Mouse (Mus musculus): Measurements from ENCODE around the gene Cacna2d2. TPM values are rescaled to one million over a fixed set of nuclear protein-coding genes. Genes with fewer than 3 reads are reported as not detected.

The Cacna2d2 gene
- total and polyA plus RNA-seq, 3 experiments, result 0.67 TPM; not detected in 2

GRCm38 (mm10) chr9:107567702-107568319 is 168.4 kb downstream of the Cacna2d2 start, which contains the start of gene Hyal2:
Gene Hyal2 (plus strand): TSS chr9:107567945.
- DNase-seq (ENCODE audit: low read depth, low spot score), result no peak
- Histone ChIP-seq H3K9me3 (replicated peaks; ENCODE audit: insufficient read depth, low read length) (no peaks in the 10 kb centered on the region), H3K27me3 (ENCODE audit: control insufficient read depth in 1 of 2, insufficient read depth in 2 of 2, low read length in 2 of 2) (no peaks in the 10 kb centered on the region), H3K79me2 (ENCODE audit: control insufficient read depth, insufficient read depth, low read length, poor library complexity) (peaks cover 23% of the 10 kb centered on the region), H3K27ac (ENCODE audit: control insufficient read depth, low read depth, low read length) (peak within 1 kb of the TSS; percentile 82), H3K4me3 (ENCODE audit: control insufficient read depth in 1 of 2, insufficient read depth in 1 of 2, low read depth in 2 of 2, low read length in 2 of 2) (peak within 1 kb of the TSS; percentile 54 to 76), H3K9ac (ENCODE audit: control insufficient read depth, low read depth, low read length, poor library complexity, severe bottlenecking) (peak within 1 kb of the TSS; percentile 77), H3K36me3 (ENCODE audit: control insufficient read depth in 1 of 2, insufficient read depth in 2 of 2, low read length in 2 of 2) (peaks cover 0 to 30% of the 10 kb centered on the region in 2 experiments; a peak in 2 of 4 replicates), H3K4me1 (ENCODE audit: control insufficient read depth in 1 of 2, insufficient read depth in 2 of 2, low read length in 2 of 2) (peaks cover 9 to 49% of the 10 kb centered on the region in 2 experiments)
- TF ChIP-seq MEF2A (IDR thresholded peaks at IDR 0.05; ENCODE audit: extremely low read depth, insufficient replicate concordance, low read depth, low read length, poor library complexity, severe bottlenecking), result no peak
- TF ChIP-seq CHD2 (IDR thresholded peaks at IDR 0.05; ENCODE audit: low read length), result no peak
- TF ChIP-seq NELFE (IDR thresholded peaks at IDR 0.05; ENCODE audit: low read depth, low read length), result no peak
- TF ChIP-seq NRF1 (IDR thresholded peaks at IDR 0.05; ENCODE audit: insufficient read depth, low read depth, low read length, poor library complexity, severe bottlenecking), result no peak

- peak; percentile 93 for DNase-seq (ENCODE audit: low read depth, low spot score)
- peak overlapping the region; percentile 77 for H3K9ac ChIP-seq (ENCODE audit: control insufficient read depth, low read depth, low read length, poor library complexity, severe bottlenecking)
- peaks cover 9 to 50% of the 10 kb centered on the region in 2 experiments for H3K4me1 ChIP-seq (ENCODE audit: control insufficient read depth in 1 of 2, insufficient read depth in 2 of 2, low read length in 2 of 2)
- TF ChIP-seq USF2 (IDR thresholded peaks at IDR 0.05; ENCODE audit: borderline replicate concordance in 1 of 2, insufficient read depth in 1 of 2, low read depth in 1 of 2, low read length in 2 of 2) (no peak), EP300 (IDR thresholded peaks at IDR 0.05; ENCODE audit: low read depth in 1 of 2, low read length in 2 of 2) (no peak), CTCF (IDR thresholded peaks at IDR 0.05 in 2 of 3, conservative IDR thresholded peaks at IDR 0.05 in 1 of 3; ENCODE audit: control insufficient read depth in 1 of 3, insufficient read depth in 1 of 3, low read depth in 2 of 3, low read length in 3 of 3, poor library complexity in 1 of 3, severe bottlenecking in 1 of 3) (no peak), TAL1 (IDR thresholded peaks at IDR 0.05; ENCODE audit: low read length) (no peak), SIN3A (IDR thresholded peaks at IDR 0.05; ENCODE audit: low read length) (peak; percentile 99), SMC3 (IDR thresholded peaks at IDR 0.05; ENCODE audit: low read depth, low read length) (no peak), POLR2A (IDR thresholded peaks at IDR 0.05; ENCODE audit: control insufficient read depth in 1 of 2, insufficient read depth in 1 of 2, low read depth in 1 of 2, low read length in 2 of 2, poor library complexity in 1 of 2) (peak; percentile 45 to 52; a peak in 1 of 4 replicates), MYC (IDR thresholded peaks at IDR 0.05; ENCODE audit: low read depth, low read length) (no peak), ZC3H11A (IDR thresholded peaks at IDR 0.05; ENCODE audit: low read depth, low read length) (no peak), TCF12 (IDR thresholded peaks at IDR 0.05; ENCODE audit: low read depth, low read length) (0 out of 2 replicates have a peak, but pooled peaks have one; percentile 3), GATA1 (IDR thresholded peaks at IDR 0.05; ENCODE audit: low read depth, low read length) (no peak), NRF1 (IDR thresholded peaks at IDR 0.05; ENCODE audit: insufficient read depth, low read depth, low read length, poor library complexity, severe bottlenecking) (no peak), POLR2AphosphoS5 (IDR thresholded peaks at IDR 0.05; ENCODE audit: borderline replicate concordance, low read depth, low read length) (no peak), MAZ (IDR thresholded peaks at IDR 0.05; ENCODE audit: low read depth, low read length) (peak; percentile 50; the same call in 1 of the 2 replicates), POLR2AphosphoS2 (IDR thresholded peaks at IDR 0.05; ENCODE audit: low read length) (0 out of 2 replicates have a peak, but pooled peaks have one; percentile 28), ZNF384 (IDR thresholded peaks at IDR 0.05; ENCODE audit: low read depth, low read length) (no peak), E2F4 (IDR thresholded peaks at IDR 0.05; ENCODE audit: borderline replicate concordance, low read depth, low read length) (no peak), MAX (IDR thresholded peaks at IDR 0.05; ENCODE audit: low read length) (no peak), ZKSCAN1 (IDR thresholded peaks at IDR 0.05; ENCODE audit: low read depth, low read length) (no peak), RCOR1 (IDR thresholded peaks at IDR 0.05; ENCODE audit: low read depth, low read length) (no peak), RAD21 (IDR thresholded peaks at IDR 0.05; ENCODE audit: low read depth, low read length) (no peak), ELF1 (IDR thresholded peaks at IDR 0.05; ENCODE audit: low read depth, low read length) (no peak), HCFC1 (IDR thresholded peaks at IDR 0.05; ENCODE audit: low read depth, low read length) (peak; percentile 83), MXI1 (IDR thresholded peaks at IDR 0.05; ENCODE audit: low read depth, low read length) (no peak), ZMIZ1 (IDR thresholded peaks at IDR 0.05; ENCODE audit: low read depth, low read length) (no peak)
Measured at GRCm38 (mm10) chr9:107568331-107569261, 169.2 kb downstream of the Cacna2d2 start.

More at GRCm38 (mm10) chr9:107568331-107569261, 169.2 kb downstream of the Cacna2d2 start:
- Histone ChIP-seq H3K36me3 (ENCODE audit: control insufficient read depth in 1 of 2, insufficient read depth in 2 of 2, low read length in 2 of 2) (peaks cover 0 to 32% of the 10 kb centered on the region in 2 experiments; a peak in 2 of 4 replicates), H3K27me3 (ENCODE audit: control insufficient read depth in 1 of 2, insufficient read depth in 2 of 2, low read length in 2 of 2) (no peaks in the 10 kb centered on the region), H3K79me2 (ENCODE audit: control insufficient read depth, insufficient read depth, low read length, poor library complexity) (peaks cover 18% of the 10 kb centered on the region), H3K4me3 (ENCODE audit: control insufficient read depth in 1 of 2, insufficient read depth in 1 of 2, low read depth in 2 of 2, low read length in 2 of 2) (peak overlapping the region; percentile 72 to 76), H3K9me3 (replicated peaks; ENCODE audit: insufficient read depth, low read length) (no peaks in the 10 kb centered on the region), H3K27ac (ENCODE audit: control insufficient read depth, low read depth, low read length) (peak overlapping the region; percentile 82)
